Mouse (Mus musculus): ENCODE data around the gene Pfn1. TPM values are rescaled to one million over a fixed set of nuclear protein-coding genes. Genes with fewer than 3 reads are reported as not detected.

Pfn1 gene
- polyA plus RNA-seq, 1 experiment from 2014 or later, result 1,843 TPM

- DNase-seq (ENCODE audit: extremely low spot score, low spot score), result no peak
- H3K27ac ChIP-seq, result no peak overlapping the region
- H3K4me3 ChIP-seq, result no peak overlapping the region
- H3K36me3 ChIP-seq (replicated peaks), result peaks cover 2% of the 10 kb centered on the region; the same call in 1 of the 2 replicates
- 95% methylated on average over 1 of the region's 1 CpGs for WGBS
- no peaks in the 10 kb centered on the region for H3K27me3 ChIP-seq (ENCODE audit: poor library complexity, severe bottlenecking)
- no peaks in the 10 kb centered on the region for H3K9me3 ChIP-seq
- no peaks in the 10 kb centered on the region for H3K4me1 ChIP-seq
These were observed 16.7 kb downstream of the Pfn1 start for GRCm38 (mm10) chr11:70637764-70638163.

DNA sequence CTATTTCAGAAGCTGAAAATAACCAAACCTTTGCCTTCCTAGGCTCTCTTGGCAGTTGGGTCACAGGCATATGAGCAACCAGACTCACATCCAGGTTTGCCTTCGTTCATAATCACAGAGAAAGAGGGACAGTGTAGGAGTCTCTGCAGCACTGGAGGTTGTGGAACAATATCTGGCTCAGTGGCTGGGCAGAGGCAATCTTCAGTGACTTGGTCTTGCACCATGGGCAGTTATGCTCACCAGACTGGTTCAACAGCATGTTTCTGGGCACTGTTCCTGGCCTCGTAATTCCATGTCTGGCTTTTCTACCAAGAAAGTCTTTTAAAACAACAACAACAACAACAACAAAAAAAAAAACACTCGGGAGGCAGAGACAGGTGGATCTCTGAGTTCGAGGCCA lies 18.8 kb downstream of the Pfn1 start:
- 88% methylated on average over 4 of the region's 4 CpGs for WGBS
- H3K4me1 ChIP-seq, result no peaks in the 10 kb centered on the region
- DNase-seq (ENCODE audit: extremely low spot score, low spot score), result no peak
- no peak overlapping the region for H3K27ac ChIP-seq
- no peaks in the 10 kb centered on the region for H3K27me3 ChIP-seq (ENCODE audit: poor library complexity, severe bottlenecking)
- H3K4me3 ChIP-seq, result no peak overlapping the region
- no peaks in the 10 kb centered on the region for H3K9me3 ChIP-seq
- H3K36me3 ChIP-seq (replicated peaks), result no peaks in the 10 kb centered on the region

DNA sequence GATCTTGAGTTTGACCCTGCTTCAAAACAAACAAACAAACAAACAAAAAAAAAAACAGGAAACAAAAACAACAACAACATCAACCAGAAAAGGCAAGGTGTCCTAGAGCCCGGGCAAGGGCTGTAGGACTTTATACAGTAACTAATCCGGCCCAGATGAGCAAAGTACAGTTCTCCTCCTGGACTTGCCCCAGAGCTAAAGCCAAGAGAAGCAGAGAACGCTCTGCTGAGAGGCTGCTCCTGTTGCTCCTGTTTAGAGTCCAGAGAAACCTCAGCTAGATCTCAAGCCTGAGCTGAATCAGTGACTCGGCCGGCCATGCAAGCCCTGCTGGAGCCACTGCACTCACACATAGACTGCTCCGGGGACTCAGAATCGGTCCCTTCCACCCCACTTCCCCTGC lies 24.3 kb downstream of the Pfn1 start:
- no peak for DNase-seq (ENCODE audit: extremely low spot score, low spot score)
- 75% methylated on average over 7 of the region's 7 CpGs for WGBS

GRCm38 (mm10) chr11:70629557-70629956 lies 24.9 kb downstream of the Pfn1 start:
- H3K27ac ChIP-seq, result no peak overlapping the region
- H3K4me3 ChIP-seq, result no peak overlapping the region
- DNase-seq (ENCODE audit: extremely low spot score, low spot score), result no peak
- H3K4me1 ChIP-seq, result no peaks in the 10 kb centered on the region
- 63% methylated on average over 5 of the region's 5 CpGs for WGBS
- H3K9me3 ChIP-seq, result no peaks in the 10 kb centered on the region
- H3K36me3 ChIP-seq (replicated peaks), result no peaks in the 10 kb centered on the region
- H3K27me3 ChIP-seq (ENCODE audit: poor library complexity, severe bottlenecking), result no peaks in the 10 kb centered on the region

More for the DNA sequence above, 24.3 kb downstream of the Pfn1 start:
- Histone ChIP-seq H3K36me3 (replicated peaks) (no peaks in the 10 kb centered on the region), H3K27ac (0 out of 2 replicates have a peak overlapping the region, but pooled peaks have one; percentile 21), H3K9me3 (no peaks in the 10 kb centered on the region), H3K4me3 (no peak overlapping the region), H3K27me3 (ENCODE audit: poor library complexity, severe bottlenecking) (no peaks in the 10 kb centered on the region), H3K4me1 (no peaks in the 10 kb centered on the region)

- H3K27me3 ChIP-seq (ENCODE audit: poor library complexity, severe bottlenecking), result no peaks in the 10 kb centered on the region
- H3K27ac ChIP-seq, result no peak overlapping the region
- 85% methylated on average over 2 of the region's 2 CpGs for WGBS
- H3K9me3 ChIP-seq, result no peaks in the 10 kb centered on the region
- H3K4me3 ChIP-seq, result no peak overlapping the region
- DNase-seq (ENCODE audit: extremely low spot score, low spot score), result no peak
- no peaks in the 10 kb centered on the region for H3K4me1 ChIP-seq
- no peaks in the 10 kb centered on the region for H3K36me3 ChIP-seq (replicated peaks)
These were observed 26.0 kb downstream of the Pfn1 start for GRCm38 (mm10) chr11:70628431-70628830.

DNA sequence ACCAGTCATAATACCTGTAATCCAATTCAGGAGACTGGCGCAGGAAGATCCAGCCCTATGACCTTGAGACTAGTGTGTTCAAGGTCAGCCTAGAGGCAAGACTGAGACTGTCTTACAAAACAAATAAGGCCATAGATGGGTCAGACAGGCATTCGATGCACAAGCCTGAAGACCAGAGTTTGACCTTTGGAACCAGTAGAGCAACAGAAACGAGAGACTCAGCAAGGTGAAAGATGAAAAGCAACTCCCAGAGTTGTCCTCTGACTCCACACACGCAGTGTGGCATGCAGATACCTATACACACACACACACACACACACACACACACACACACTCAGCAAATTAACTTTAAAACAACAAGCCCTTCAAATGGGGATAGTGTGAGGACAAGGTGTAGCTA lies 27.6 kb downstream of the Pfn1 start:
- DNase-seq (ENCODE audit: extremely low spot score, low spot score), result no peak
- Histone ChIP-seq H3K9me3 (no peaks in the 10 kb centered on the region), H3K27ac (no peak overlapping the region), H3K4me1 (no peaks in the 10 kb centered on the region; the same call in 1 of the 2 replicates), H3K4me3 (no peak overlapping the region), H3K36me3 (replicated peaks) (no peaks in the 10 kb centered on the region), H3K27me3 (ENCODE audit: poor library complexity, severe bottlenecking) (no peaks in the 10 kb centered on the region)
- WGBS, result 77% methylated on average over 4 of the region's 4 CpGs

DNA sequence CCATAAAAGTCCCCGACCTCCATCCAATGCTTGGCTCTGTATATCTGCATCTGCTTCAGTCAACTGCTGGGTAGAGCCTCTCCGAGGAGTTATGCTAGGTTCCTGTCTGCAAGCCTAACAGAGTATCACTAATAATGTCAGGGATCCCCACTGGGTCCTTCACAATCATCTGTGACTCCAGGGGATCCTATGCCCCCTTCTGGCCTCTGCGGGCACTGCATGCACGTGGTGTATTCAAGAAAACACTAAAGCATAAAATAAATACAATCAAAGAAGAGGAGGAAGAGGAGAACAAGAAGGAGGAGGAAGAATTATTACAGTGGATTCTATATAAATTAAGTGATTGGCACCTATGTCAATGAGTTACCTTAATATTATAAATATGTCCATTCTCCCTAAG lies 29.0 kb downstream of the Pfn1 start:
- Histone ChIP-seq H3K27me3 (ENCODE audit: poor library complexity, severe bottlenecking) (no peaks in the 10 kb centered on the region), H3K27ac (no peak overlapping the region), H3K9me3 (no peaks in the 10 kb centered on the region), H3K4me3 (no peak overlapping the region), H3K4me1 (no peaks in the 10 kb centered on the region; the same call in 1 of the 2 replicates), H3K36me3 (replicated peaks) (no peaks in the 10 kb centered on the region)
- DNase-seq (ENCODE audit: extremely low spot score, low spot score), result peak; percentile 55
- 53% methylated on average over 4 of the region's 4 CpGs for WGBS

- Histone ChIP-seq H3K4me1 (no peaks in the 10 kb centered on the region; the same call in 1 of the 2 replicates), H3K4me3 (no peak overlapping the region), H3K9me3 (no peaks in the 10 kb centered on the region), H3K27me3 (ENCODE audit: poor library complexity, severe bottlenecking) (no peaks in the 10 kb centered on the region), H3K36me3 (replicated peaks) (no peaks in the 10 kb centered on the region), H3K27ac (no peak overlapping the region)
- DNase-seq (ENCODE audit: extremely low spot score, low spot score), result no peak
- WGBS, result 86% methylated on average over 10 of the region's 10 CpGs
These were observed 31.2 kb downstream of the Pfn1 start for GRCm38 (mm10) chr11:70623053-70623742.

GRCm38 (mm10) chr11:70621972-70622814 lies 32.3 kb downstream of the Pfn1 start:
- no peak overlapping the region for H3K27ac ChIP-seq
- no peaks in the 10 kb centered on the region; the same call in 1 of the 2 replicates for H3K4me1 ChIP-seq
- H3K9me3 ChIP-seq, result no peaks in the 10 kb centered on the region
- H3K27me3 ChIP-seq (ENCODE audit: poor library complexity, severe bottlenecking), result peaks cover 1% of the 10 kb centered on the region; the same call in 1 of the 2 replicates
- 48% methylated on average over 7 of the region's 7 CpGs for WGBS
- no peaks in the 10 kb centered on the region for H3K36me3 ChIP-seq (replicated peaks)
- no peak overlapping the region for H3K4me3 ChIP-seq
- DNase-seq (ENCODE audit: extremely low spot score, low spot score), result no peak

DNA sequence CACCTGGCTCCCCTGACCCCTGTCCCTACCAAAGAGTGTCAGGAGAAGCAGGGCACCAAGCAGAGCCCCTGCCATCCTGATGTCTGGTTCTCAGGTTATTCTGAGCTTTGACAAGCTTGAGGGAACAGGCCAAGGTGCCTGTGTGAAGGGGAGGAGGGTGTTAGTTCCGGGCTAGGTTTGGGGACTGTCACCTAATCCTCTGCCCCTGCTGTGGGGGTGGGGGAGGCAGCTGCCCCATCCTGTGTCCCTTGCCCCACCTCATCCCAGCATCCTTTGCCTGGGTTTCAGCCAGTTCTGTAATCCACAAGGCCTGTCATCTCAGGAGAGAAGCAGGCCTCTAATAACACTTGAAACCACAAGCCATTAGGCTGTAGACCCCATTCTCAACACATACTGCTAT lies 35.3 kb downstream of the Pfn1 start, which contains the start of gene Chrne:
Gene Chrne (minus strand): TSS at position 116 of the 400 bp plus-strand sequence.
- Histone ChIP-seq H3K27me3 (ENCODE audit: poor library complexity, severe bottlenecking) (peaks cover 21% of the 10 kb centered on the region), H3K36me3 (replicated peaks) (no peaks in the 10 kb centered on the region), H3K4me1 (peaks cover 19% of the 10 kb centered on the region), H3K4me3 (no peak within 1 kb of the TSS), H3K27ac (no peak within 1 kb of the TSS), H3K9me3 (no peaks in the 10 kb centered on the region)
- no peak for DNase-seq (ENCODE audit: extremely low spot score, low spot score)
- WGBS, result 68% methylated on average over 1 of the region's 1 CpGs

- H3K27me3 ChIP-seq (ENCODE audit: poor library complexity, severe bottlenecking), result peaks cover 21% of the 10 kb centered on the region
- peaks cover 34% of the 10 kb centered on the region for H3K36me3 ChIP-seq (replicated peaks)
- no peak for DNase-seq (ENCODE audit: extremely low spot score, low spot score)
- H3K4me3 ChIP-seq, result peak within 1 kb of the TSS; percentile 51
- peaks cover 19% of the 10 kb centered on the region for H3K4me1 ChIP-seq
- peak within 1 kb of the TSS; percentile 76 for H3K27ac ChIP-seq
- 11% methylated on average over 21 of the region's 21 CpGs for WGBS
- no peaks in the 10 kb centered on the region for H3K9me3 ChIP-seq
These were observed 38.8 kb downstream of the Pfn1 start, which contains the start of gene 4930544D05Rik for GRCm38 (mm10) chr11:70615516-70616093. 4930544D05Rik (plus strand) TSS chr11:70615848.

GRCm38 (mm10) chr11:70615074-70615473 lies 39.4 kb downstream of the Pfn1 start:
- peak overlapping the region; percentile 76 for H3K27ac ChIP-seq
- H3K4me3 ChIP-seq, result peak overlapping the region; percentile 51
- H3K4me1 ChIP-seq, result peaks cover 19% of the 10 kb centered on the region
- peaks cover 40% of the 10 kb centered on the region for H3K36me3 ChIP-seq (replicated peaks)
- no peaks in the 10 kb centered on the region for H3K9me3 ChIP-seq
- peak; percentile 32 for DNase-seq (ENCODE audit: extremely low spot score, low spot score)
- peaks cover 21% of the 10 kb centered on the region for H3K27me3 ChIP-seq (ENCODE audit: poor library complexity, severe bottlenecking)
- 2% methylated on average over 17 of the region's 17 CpGs for WGBS
